In the genomic region with DNA sequence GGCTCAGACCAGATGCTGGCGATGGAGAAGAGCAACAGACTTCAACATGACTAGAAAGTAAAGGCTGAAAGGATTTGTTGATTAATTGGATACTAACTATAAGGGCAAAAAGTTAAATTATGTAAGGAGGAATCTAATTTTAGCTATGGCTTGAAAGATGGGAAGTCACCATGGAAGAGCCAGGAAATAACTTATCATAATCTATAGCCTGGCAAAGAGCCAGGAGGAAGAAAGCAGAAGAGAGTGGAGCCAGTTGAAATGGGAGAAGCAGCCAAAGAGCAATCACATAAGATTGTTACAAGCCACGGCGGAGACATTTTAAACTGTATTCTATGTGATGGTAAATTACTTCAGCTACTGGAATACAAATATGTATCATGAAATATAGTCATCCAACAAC, we compare ENCODE assay signal across 23 mouse cellular contexts. TPM values are rescaled to one million over a fixed set of nuclear protein-coding genes. Genes with fewer than 3 reads are reported as not detected.
DNase-seq lines count a peak whose midpoint lies in the region; ATAC-seq and TF ChIP-seq lines count a peak whose summit lies in the region.
"Had no signal": no experiment of that assay in that cellular context is flagged by ENCODE, and none has a peak within 500 bp of the region (broad histone marks: within the 10 kb centered on the region; RNA-seq: fewer than 3 reads in every experiment).

No protein-coding gene starts in this region.

- no peak overlapping the region for H3K9ac ChIP-seq in embryonic facial prominence, embryonic 14.5 days (ENCODE audit: low read depth, low read length)
- H3K9ac ChIP-seq in kidney, postnatal 0 days (ENCODE audit: low read depth, low read length) = no peak overlapping the region
- no peak overlapping the region for H3K9ac ChIP-seq in lung, postnatal 0 days (replicated peaks; ENCODE audit: low read depth)
- H3K9ac ChIP-seq in stomach, embryonic 16.5 days (ENCODE audit: low read length) = no peak overlapping the region
- H3K9ac ChIP-seq: forebrain, embryonic 12.5 days; heart, embryonic 12.5 days; hindbrain, embryonic 12.5 days; neural tube, embryonic 13.5 days had no signal

- no peak for ATAC-seq in embryonic facial prominence, embryonic 14.5 days (ENCODE audit: low read depth)
- no peak for ATAC-seq in kidney, postnatal 0 days (replicated peaks; ENCODE audit: low FRiP score, low read depth)
- no peak for ATAC-seq in lung, postnatal 0 days
- ATAC-seq in stomach, embryonic 16.5 days (ENCODE audit: insufficient read depth, low FRiP score) = no peak

- no peak overlapping the region for H3K4me2 ChIP-seq in embryonic facial prominence, embryonic 14.5 days (ENCODE audit: low read depth, low read length)
- no peak overlapping the region for H3K4me2 ChIP-seq in kidney, postnatal 0 days (ENCODE audit: low read length)
- H3K4me2 ChIP-seq in lung, postnatal 0 days (replicated peaks; ENCODE audit: low read depth, low read length) = no peak overlapping the region
- no peak overlapping the region for H3K4me2 ChIP-seq in stomach, embryonic 16.5 days (ENCODE audit: low read depth, low read length)
- H3K4me2 ChIP-seq: forebrain, embryonic 12.5 days; heart, embryonic 12.5 days; hindbrain, embryonic 12.5 days; neural tube, embryonic 13.5 days had no signal

- peak; percentile 40 for DNase-seq in embryonic facial prominence, embryonic 14.5 days (ENCODE audit: low spot score)
- no peak for DNase-seq in embryonic facial prominence, embryonic 10.5 days (ENCODE audit: low spot score)
- peak; percentile 58 for DNase-seq in kidney, postnatal 0 days (ENCODE audit: low spot score)
- DNase-seq in kidney, postnatal 10 days = no peak
- DNase-seq in lung, postnatal 0 days (ENCODE audit: low spot score) = peak; percentile 17
- no peak for DNase-seq in lung, postnatal 36 days
- no peak for DNase-seq in left cerebral cortex, adult 18-20 months (ENCODE audit: low spot score in 2 of 2)
- DNase-seq: adrenal gland, postnatal 25 days; cerebellum, adult 11-12 months; cerebellum, postnatal 25 days; kidney, adult 11 months; kidney, postnatal 4 days; lung, postnatal 10 days; midbrain, embryonic 14.5 days; thymus, adult 2 months had no signal

- H3K4me3 ChIP-seq in embryonic facial prominence, embryonic 14.5 days (ENCODE audit: low read depth, low read length) = no peak overlapping the region
- no peak overlapping the region for H3K4me3 ChIP-seq in embryonic facial prominence, embryonic 10.5 days
- no peak overlapping the region for H3K4me3 ChIP-seq in kidney, postnatal 0 days (replicated peaks; ENCODE audit: low read depth, low read length)
- no peak overlapping the region for H3K4me3 ChIP-seq in lung, postnatal 0 days (ENCODE audit: low read depth, low read length)
- H3K4me3 ChIP-seq in stomach, embryonic 16.5 days (replicated peaks; ENCODE audit: low read length) = no peak overlapping the region
- H3K4me3 ChIP-seq: forebrain, embryonic 12.5 days; heart, embryonic 12.5 days; hindbrain, embryonic 12.5 days; megakaryocyte, embryonic 14.5 days; neural tube, embryonic 13.5 days had no signal

- TF ChIP-seq EP300 in lung, postnatal 0 days (IDR thresholded peaks at IDR 0.05) = no peak

- peaks cover 8% of the 10 kb centered on the region; the same call in 1 of the 2 replicates for H3K36me3 ChIP-seq in embryonic facial prominence, embryonic 14.5 days (ENCODE audit: control insufficient read depth, insufficient read depth, low read length)
- H3K36me3 ChIP-seq in embryonic facial prominence, embryonic 10.5 days (replicated peaks) = peaks cover 9% of the 10 kb centered on the region
- H3K36me3 ChIP-seq in kidney, postnatal 0 days (ENCODE audit: insufficient read depth, low read length) = 0 out of 2 replicates have a peak, but pooled peaks cover 4% of the 10 kb centered on the region
- H3K36me3 ChIP-seq in lung, postnatal 0 days (ENCODE audit: insufficient read depth, low read length) = no peaks in the 10 kb centered on the region
- H3K36me3 ChIP-seq in stomach, embryonic 16.5 days (ENCODE audit: control insufficient read depth, insufficient read depth, low read length) = no peaks in the 10 kb centered on the region

- H3K27ac ChIP-seq in embryonic facial prominence, embryonic 14.5 days (replicated peaks; ENCODE audit: low read depth, low read length) = no peak overlapping the region
- H3K27ac ChIP-seq in embryonic facial prominence, embryonic 10.5 days (replicated peaks) = no peak overlapping the region
- no peak overlapping the region for H3K27ac ChIP-seq in kidney, postnatal 0 days
- no peak overlapping the region for H3K27ac ChIP-seq in lung, postnatal 0 days (ENCODE audit: low read length)
- peak overlapping the region; percentile 35 for H3K27ac ChIP-seq in stomach, embryonic 16.5 days (ENCODE audit: low read length)
- H3K27ac ChIP-seq: forebrain, embryonic 12.5 days; hindbrain, embryonic 12.5 days; neural tube, embryonic 13.5 days had no signal

- no peaks in the 10 kb centered on the region for H3K27me3 ChIP-seq in embryonic facial prominence, embryonic 14.5 days (replicated peaks; ENCODE audit: control insufficient read depth, insufficient read depth, low read length)
- H3K27me3 ChIP-seq in embryonic facial prominence, embryonic 10.5 days (replicated peaks; ENCODE audit: low read depth, poor library complexity, severe bottlenecking) = no peaks in the 10 kb centered on the region
- no peaks in the 10 kb centered on the region for H3K27me3 ChIP-seq in kidney, postnatal 0 days (ENCODE audit: insufficient read depth, low read length)
- no peaks in the 10 kb centered on the region for H3K27me3 ChIP-seq in lung, postnatal 0 days (replicated peaks; ENCODE audit: insufficient read depth, low read length)
- no peaks in the 10 kb centered on the region for H3K27me3 ChIP-seq in stomach, embryonic 16.5 days (ENCODE audit: control insufficient read depth, insufficient read depth, low read length)
- H3K27me3 ChIP-seq: forebrain, embryonic 12.5 days; heart, embryonic 12.5 days; hindbrain, embryonic 12.5 days; megakaryocyte, embryonic 14.5 days; neural tube, embryonic 13.5 days had no signal

- peaks cover 10% of the 10 kb centered on the region for H3K4me1 ChIP-seq in embryonic facial prominence, embryonic 14.5 days (ENCODE audit: control insufficient read depth, insufficient read depth, low read length)
- H3K4me1 ChIP-seq in embryonic facial prominence, embryonic 10.5 days = peaks cover 17% of the 10 kb centered on the region
- H3K4me1 ChIP-seq in kidney, postnatal 0 days (replicated peaks; ENCODE audit: insufficient read depth, low read length) = no peaks in the 10 kb centered on the region; the same call in 1 of the 2 replicates
- peaks cover 7% of the 10 kb centered on the region; the same call in 1 of the 2 replicates for H3K4me1 ChIP-seq in lung, postnatal 0 days (ENCODE audit: insufficient read depth, low read depth, low read length)
- H3K4me1 ChIP-seq in stomach, embryonic 16.5 days (ENCODE audit: control insufficient read depth, insufficient read depth, low read length) = peaks cover 31% of the 10 kb centered on the region

- no peak for TF ChIP-seq CTCF in kidney, postnatal 0 days (IDR thresholded peaks at IDR 0.05; ENCODE audit: low read depth)
- no peak for TF ChIP-seq CTCF in lung, postnatal 0 days (IDR thresholded peaks at IDR 0.05)

- 81% methylated on average over 3 of the region's 3 CpGs for WGBS in embryonic facial prominence, embryonic 14.5 days
- 94% methylated on average over 3 of the region's 3 CpGs for WGBS in embryonic facial prominence, embryonic 10.5 days
- 61% methylated on average over 3 of the region's 3 CpGs for WGBS in kidney, postnatal 0 days
- WGBS in lung, postnatal 0 days = 51% methylated on average over 3 of the region's 3 CpGs
- WGBS in stomach, embryonic 16.5 days = 52% methylated on average over 3 of the region's 3 CpGs

- H3K9me3 ChIP-seq in embryonic facial prominence, embryonic 14.5 days (ENCODE audit: control insufficient read depth, low read length) = no peaks in the 10 kb centered on the region
- H3K9me3 ChIP-seq in embryonic facial prominence, embryonic 10.5 days = no peaks in the 10 kb centered on the region
- no peaks in the 10 kb centered on the region for H3K9me3 ChIP-seq in kidney, postnatal 0 days (replicated peaks; ENCODE audit: low read length)
- no peaks in the 10 kb centered on the region for H3K9me3 ChIP-seq in lung, postnatal 0 days (ENCODE audit: low read length)
- H3K9me3 ChIP-seq in stomach, embryonic 16.5 days (replicated peaks; ENCODE audit: control insufficient read depth, low read length) = no peaks in the 10 kb centered on the region
- H3K9me3 ChIP-seq: forebrain, embryonic 12.5 days; heart, embryonic 12.5 days; hindbrain, embryonic 12.5 days; megakaryocyte, embryonic 14.5 days; neural tube, embryonic 13.5 days had no signal

RNA-seq across cellular contexts. Expression of gene Cdr2, which starts 8.1 kb away (rescaled TPM):
- 17.5 and 21.0 TPM in 2 replicates for polyA plus RNA-seq in embryonic facial prominence, embryonic 14.5 days (2014; fragmentation: Nextera tagmentation; extraction: Ambion mirVana)
- 11.5 and 14.5 TPM in 2 replicates for polyA plus RNA-seq in embryonic facial prominence, embryonic 10.5 days (2016; fragmentation: Nextera tagmentation; extraction: Ambion mirVana)
- polyA plus RNA-seq in kidney, postnatal 0 days (2015; fragmentation: Nextera tagmentation; extraction: Ambion mirVana) = 9.7 and 10.1 TPM in 2 replicates
- polyA plus RNA-seq in lung, postnatal 0 days (2015; fragmentation: Nextera tagmentation; extraction: Ambion mirVana) = 8.4 and 8.9 TPM in 2 replicates
- 9.1 and 11.1 TPM in 2 replicates for polyA plus RNA-seq in stomach, embryonic 16.5 days (2015; fragmentation: Nextera tagmentation; extraction: Ambion mirVana)
- 10 to 100 TPM in 1 of 2 experiments, 1 to 10 TPM in 1; 9.0 to 11.4 TPM for total RNA-seq in left cerebral cortex, adult 18-20 months (2021)

RNA-seq across cellular contexts. Expression of gene Mfsd13b, which starts 8.3 kb away (rescaled TPM):
- 0.55 TPM in 1 of 2 replicates, not detected in the other for polyA plus RNA-seq in embryonic facial prominence, embryonic 14.5 days (2014; fragmentation: Nextera tagmentation; extraction: Ambion mirVana)
- polyA plus RNA-seq in embryonic facial prominence, embryonic 10.5 days (2016; fragmentation: Nextera tagmentation; extraction: Ambion mirVana) = 0.40 and 0.62 TPM in 2 replicates
- polyA plus RNA-seq in kidney, postnatal 0 days (2015; fragmentation: Nextera tagmentation; extraction: Ambion mirVana) = 0.22 and 0.52 TPM in 2 replicates
- polyA plus RNA-seq in lung, postnatal 0 days (2015; fragmentation: Nextera tagmentation; extraction: Ambion mirVana) = 0.11 and 0.40 TPM in 2 replicates
- 0.34 and 0.45 TPM in 2 replicates for polyA plus RNA-seq in stomach, embryonic 16.5 days (2015; fragmentation: Nextera tagmentation; extraction: Ambion mirVana)
- under 1 TPM; 0.21 to 0.46 TPM for total RNA-seq in left cerebral cortex, adult 18-20 months (2021)
- total RNA-seq: gastrocnemius, adult 8-10 months; granulocyte monocyte progenitor cell, adult 5-6 weeks had no signal
- polyA plus RNA-seq: hindbrain, embryonic 12.5 days; midbrain, embryonic 14.5 days had no signal

RNA-seq across cellular contexts. Expression of gene Polr3e, which starts 56.5 kb away (rescaled TPM):
- 21.8 and 26.2 TPM in 2 replicates for polyA plus RNA-seq in embryonic facial prominence, embryonic 14.5 days (2014; fragmentation: Nextera tagmentation; extraction: Ambion mirVana)
- polyA plus RNA-seq in embryonic facial prominence, embryonic 10.5 days (2016; fragmentation: Nextera tagmentation; extraction: Ambion mirVana) = 42.9 and 44.8 TPM in 2 replicates
- 31.8 and 34.0 TPM in 2 replicates for polyA plus RNA-seq in kidney, postnatal 0 days (2015; fragmentation: Nextera tagmentation; extraction: Ambion mirVana)
- 14.4 and 14.6 TPM in 2 replicates for polyA plus RNA-seq in lung, postnatal 0 days (2015; fragmentation: Nextera tagmentation; extraction: Ambion mirVana)
- 33.8 and 34.0 TPM in 2 replicates for polyA plus RNA-seq in stomach, embryonic 16.5 days (2015; fragmentation: Nextera tagmentation; extraction: Ambion mirVana)
- total RNA-seq in left cerebral cortex, adult 18-20 months (2021) = 10 to 100 TPM; 27.0 to 27.4 TPM

Comparison
In these comparisons a context has a peak if more than half of its experiments do, and no peak if none do; other contexts are left out.
1. DNase-seq: peak in embryonic facial prominence, embryonic 14.5 days (single experiment), kidney, postnatal 0 days (single experiment) and lung, postnatal 0 days (single experiment); none in embryonic facial prominence, embryonic 10.5 days (single experiment), kidney, postnatal 10 days (single experiment), lung, postnatal 36 days (single experiment) and left cerebral cortex, adult 18-20 months (0 of 2).